Mouse (Mus musculus) MEL (cell line): ENCODE results near the gene Map1s.

ENCODE experiments used
- CHD2 ChIP-seq: IDR thresholded peaks from 2 replicates; pipeline ENCODE4 v1.6.1; 2011; ENCODE audit warnings: low read length, improper control_type of control experiment
- CTCF ChIP-seq, 3 experiments: IDR thresholded peaks in 2 of 3; conservative IDR thresholded peaks in 1 of 3; 2 replicates each; pipeline ENCODE4 v1.5.1; 2011 to 2012; ENCODE audit warnings: low read length in 3 of 3, low read depth in 2 of 3, mild to moderate bottlenecking in 2 of 3, improper control_type of control experiment in 1 of 3, inconsistent platforms in 1 of 3, mixed read lengths in 1 of 3, moderate library complexity in 1 of 3; ENCODE audit not compliant: control insufficient read depth in 1 of 3, insufficient read depth in 1 of 3, poor library complexity in 1 of 3, severe bottlenecking in 1 of 3
- EP300 ChIP-seq, 2 experiments: IDR thresholded peaks; 2 replicates each; pipeline ENCODE4 v1.6.1; 2011; ENCODE audit warnings: improper control_type of control experiment in 2 of 2, low read length in 2 of 2, low read depth in 1 of 2, mild to moderate bottlenecking in 1 of 2
- MAX ChIP-seq: IDR thresholded peaks from 2 replicates; pipeline ENCODE4 v1.6.1; 2011; ENCODE audit warnings: low read length, improper control_type of control experiment
- MXI1 ChIP-seq: IDR thresholded peaks from 2 replicates; pipeline ENCODE4 v1.6.1; 2011; ENCODE audit warnings: mild to moderate bottlenecking, low read depth, low read length, improper control_type of control experiment
- POLR2A ChIP-seq, 2 experiments: IDR thresholded peaks; 2 replicates each; pipeline ENCODE4 v1.6.1; 2011 to 2012; ENCODE audit warnings: low read length in 2 of 2, mild to moderate bottlenecking in 2 of 2, control low read depth in 1 of 2, improper control_type of control experiment in 1 of 2, low read depth in 1 of 2, moderate library complexity in 1 of 2; ENCODE audit not compliant: control insufficient read depth in 1 of 2, insufficient read depth in 1 of 2, poor library complexity in 1 of 2
- POLR2AphosphoS5 ChIP-seq: IDR thresholded peaks from 2 replicates; pipeline ENCODE4 v1.6.1; 2012; ENCODE audit warnings: low read depth, borderline replicate concordance, mild to moderate bottlenecking, inconsistent platforms, low read length, moderate library complexity, mixed read lengths
- USF1 ChIP-seq: IDR thresholded peaks from 2 replicates; pipeline ENCODE4 v1.6.1; 2014; ENCODE audit warnings: low read depth, mild to moderate bottlenecking, inconsistent platforms, low read length, improper control_type of control experiment, moderate library complexity
- USF2 ChIP-seq, 2 experiments: IDR thresholded peaks; 2 replicates each; pipeline ENCODE4 v1.6.1; 2011 to 2012; ENCODE audit warnings: improper control_type of control experiment in 2 of 2, low read length in 2 of 2, borderline replicate concordance in 1 of 2, inconsistent platforms in 1 of 2, low read depth in 1 of 2, mild to moderate bottlenecking in 1 of 2; ENCODE audit not compliant: insufficient read depth in 1 of 2

DNA sequence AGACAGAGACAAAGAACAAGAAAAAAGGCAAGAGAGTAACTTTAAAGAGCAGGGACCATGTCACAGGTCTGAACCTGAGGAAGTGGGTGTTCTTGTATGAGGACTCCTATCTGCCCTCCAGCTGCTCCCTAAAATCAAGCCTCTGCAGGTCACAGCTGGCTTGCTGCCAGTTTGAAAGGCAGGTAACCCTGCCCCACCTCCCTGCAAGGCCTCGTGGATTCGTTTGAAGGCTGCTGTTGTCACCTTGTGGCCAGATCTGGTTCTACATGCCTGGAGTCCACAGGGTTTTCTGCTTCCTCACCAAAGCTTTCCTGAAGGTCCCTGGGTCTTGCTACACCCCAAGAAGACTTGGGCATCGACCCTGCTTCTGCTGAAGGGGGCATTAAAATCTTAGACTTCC, 58.4 kb downstream of the Map1s start:
- TF ChIP-seq POLR2AphosphoS5 (no peak), MAX (no peak), MXI1 (no peak), CTCF (IDR thresholded peaks at IDR 0.05 in 2 of 3, conservative IDR thresholded peaks at IDR 0.05 in 1 of 3; ENCODE audit: control insufficient read depth in 1 of 3, insufficient read depth in 1 of 3, low read depth in 2 of 3, low read length in 3 of 3, poor library complexity in 1 of 3, severe bottlenecking in 1 of 3) (peak; percentile 47 to 55 (median 54)), CHD2 (no peak), POLR2A (IDR thresholded peaks at IDR 0.05; ENCODE audit: control insufficient read depth in 1 of 2, insufficient read depth in 1 of 2, low read depth in 1 of 2, low read length in 2 of 2, poor library complexity in 1 of 2) (no peak), USF1 (no peak), USF2 (IDR thresholded peaks at IDR 0.05; ENCODE audit: borderline replicate concordance in 1 of 2, insufficient read depth in 1 of 2, low read depth in 1 of 2, low read length in 2 of 2) (no peak), EP300 (IDR thresholded peaks at IDR 0.05; ENCODE audit: low read depth in 1 of 2, low read length in 2 of 2) (no peak)
